26 mouse cellular contexts compared by ENCODE assay signal in genomic region chr11:120528903-120529302, GRCm38 (mm10). TPM values are rescaled to one million over a fixed set of nuclear protein-coding genes. Genes with fewer than 3 reads are reported as not detected.
DNase-seq lines count a peak whose midpoint lies in the region; ATAC-seq and TF ChIP-seq lines count a peak whose summit lies in the region.
"Had no signal": no experiment of that assay in that cellular context is flagged by ENCODE, and none has a peak within 500 bp of the region (broad histone marks: within the 10 kb centered on the region; RNA-seq: fewer than 3 reads in every experiment).

No protein-coding gene starts in this region.

- H3K9ac ChIP-seq in hindbrain, postnatal 0 days (replicated peaks; ENCODE audit: low read length): no peak overlapping the region
- H3K9ac ChIP-seq in liver, adult 2 months (ENCODE audit: low read depth, low read length): peak overlapping the region; percentile 98
- H3K9ac ChIP-seq in liver, embryonic 13.5 days: no peak overlapping the region
- H3K9ac ChIP-seq in stomach, postnatal 0 days (ENCODE audit: low read length): no peak overlapping the region
- H3K9ac ChIP-seq: embryonic facial prominence, embryonic 15.5 days; hindbrain, embryonic 13.5 days had no signal

- no peak for ATAC-seq in hindbrain, postnatal 0 days
- ATAC-seq in liver, embryonic 13.5 days (ENCODE audit: low read depth): peak; percentile 46
- ATAC-seq in stomach, postnatal 0 days (ENCODE audit: low FRiP score, low TSS enrichment): peak; percentile 20; the same call in 1 of the 2 replicates
- ATAC-seq: activated CD4-positive, CD25-positive, alpha-beta regulatory T cell, adult 4 months; forebrain, embryonic 16.5 days; Patski had no signal

- no peaks in the 10 kb centered on the region for H3K36me3 ChIP-seq in hindbrain, embryonic 10.5 days
- no peaks in the 10 kb centered on the region for H3K36me3 ChIP-seq in hindbrain, postnatal 0 days (ENCODE audit: insufficient read depth, low read length)
- no peaks in the 10 kb centered on the region for H3K36me3 ChIP-seq in liver, adult 2 months (ENCODE audit: control insufficient read depth, insufficient read depth, low read length)
- no peaks in the 10 kb centered on the region for H3K36me3 ChIP-seq in liver, embryonic 13.5 days
- no peaks in the 10 kb centered on the region for H3K36me3 ChIP-seq in stomach, postnatal 0 days (ENCODE audit: control insufficient read depth, insufficient read depth, low read length)
- H3K36me3 ChIP-seq in thymus, adult 2 months (ENCODE audit: control insufficient read depth, insufficient read depth, low read length): no peaks in the 10 kb centered on the region
- H3K36me3 ChIP-seq: embryonic facial prominence, embryonic 15.5 days; forebrain, embryonic 10.5 days; heart, embryonic 10.5 days; hindbrain, embryonic 13.5 days had no signal

- H3K9me3 ChIP-seq in hindbrain, embryonic 10.5 days: no peaks in the 10 kb centered on the region
- H3K9me3 ChIP-seq in hindbrain, postnatal 0 days (ENCODE audit: low read length): no peaks in the 10 kb centered on the region
- no peaks in the 10 kb centered on the region for H3K9me3 ChIP-seq in liver, embryonic 13.5 days (replicated peaks)
- no peaks in the 10 kb centered on the region for H3K9me3 ChIP-seq in stomach, postnatal 0 days (ENCODE audit: control insufficient read depth, low read length)
- H3K9me3 ChIP-seq: embryonic facial prominence, embryonic 15.5 days; forebrain, embryonic 10.5 days; heart, embryonic 10.5 days; hindbrain, embryonic 13.5 days had no signal

- no peak for TF ChIP-seq CTCF in hindbrain, postnatal 0 days (IDR thresholded peaks at IDR 0.05; ENCODE audit: low read depth)
- TF ChIP-seq CTCF in liver, adult 2 months (IDR thresholded peaks at IDR 0.05; ENCODE audit: low read depth, low read length): no peak
- no peak for TF ChIP-seq CTCF in stomach, postnatal 0 days (IDR thresholded peaks at IDR 0.05; ENCODE audit: low read depth)
- TF ChIP-seq CTCF in thymus, adult 2 months (IDR thresholded peaks at IDR 0.05; ENCODE audit: borderline replicate concordance, control insufficient read depth, extremely low read depth, insufficient read depth, low read length, poor library complexity): no peak

- 45% methylated on average over 4 of the region's 4 CpGs for WGBS in hindbrain, embryonic 10.5 days
- WGBS in hindbrain, postnatal 0 days: 64% methylated on average over 4 of the region's 4 CpGs
- 9% methylated on average over 4 of the region's 4 CpGs for WGBS in liver, adult 2 months
- WGBS in liver, embryonic 13.5 days (ENCODE audit: insufficient replicate concordance): 62% methylated on average over 4 of the region's 4 CpGs
- 57% methylated on average over 4 of the region's 4 CpGs for WGBS in stomach, postnatal 0 days
- WGBS in thymus, adult 2 months: 93% methylated on average over 4 of the region's 4 CpGs

- DNase-seq in hindbrain, embryonic 10.5 days (ENCODE audit: low spot score): no peak
- DNase-seq in hindbrain, postnatal 0 days (ENCODE audit: low spot score): no peak
- DNase-seq in liver, adult 2 months (ENCODE audit: extremely low read depth, low read depth, low spot score): peak; percentile 89
- DNase-seq in liver, embryonic 13.5 days: no peak
- no peak for DNase-seq in stomach, postnatal 0 days (ENCODE audit: low spot score)
- DNase-seq in thymus, adult 2 months: no peak
- no peak for DNase-seq in heart, adult 18-20 months
- DNase-seq: cerebellum, adult 11-12 months; cerebellum, adult 9-10 months; cerebellum, postnatal 25 days; gastrocnemius, postnatal 36 days; heart, adult 11 months; heart, postnatal 10 days; heart, postnatal 4 days had no signal

- TF ChIP-seq POLR2A in liver, adult 2 months (IDR thresholded peaks at IDR 0.05; ENCODE audit: extremely low read depth, insufficient read depth, low read length): peak; percentile 27; the same call in 1 of the 2 replicates
- no peak for TF ChIP-seq POLR2A in thymus, adult 2 months (IDR thresholded peaks at IDR 0.05; ENCODE audit: control insufficient read depth, extremely low read depth, insufficient read depth, low read length, poor library complexity)

- no peak for TF ChIP-seq EP300 in stomach, postnatal 0 days (optimal IDR thresholded peaks at IDR 0.05)

- peaks cover 28% of the 10 kb centered on the region for H3K4me1 ChIP-seq in hindbrain, embryonic 10.5 days (replicated peaks)
- H3K4me1 ChIP-seq in hindbrain, postnatal 0 days (ENCODE audit: insufficient read depth, low read length): 0 out of 2 replicates have a peak, but pooled peaks cover 10% of the 10 kb centered on the region
- peaks cover 33% of the 10 kb centered on the region for H3K4me1 ChIP-seq in liver, adult 2 months (ENCODE audit: control insufficient read depth, insufficient read depth, low read length)
- peaks cover 31% of the 10 kb centered on the region for H3K4me1 ChIP-seq in liver, embryonic 13.5 days (replicated peaks)
- peaks cover 8% of the 10 kb centered on the region; the same call in 1 of the 2 replicates for H3K4me1 ChIP-seq in stomach, postnatal 0 days (replicated peaks; ENCODE audit: control insufficient read depth, insufficient read depth)
- H3K4me1 ChIP-seq in thymus, adult 2 months (replicated peaks; ENCODE audit: control insufficient read depth, insufficient read depth, low read length): peaks cover 5% of the 10 kb centered on the region; the same call in 1 of the 2 replicates

- H3K4me2 ChIP-seq in hindbrain, postnatal 0 days (ENCODE audit: low read depth, low read length): no peak overlapping the region
- H3K4me2 ChIP-seq in liver, embryonic 13.5 days: no peak overlapping the region
- no peak overlapping the region for H3K4me2 ChIP-seq in stomach, postnatal 0 days (replicated peaks; ENCODE audit: low read depth)
- H3K4me2 ChIP-seq: embryonic facial prominence, embryonic 15.5 days; hindbrain, embryonic 13.5 days had no signal

- H3K27ac ChIP-seq in hindbrain, embryonic 10.5 days: 0 out of 2 replicates have a peak overlapping the region, but pooled peaks have one; percentile 2
- H3K27ac ChIP-seq in hindbrain, postnatal 0 days: no peak overlapping the region
- H3K27ac ChIP-seq in liver, adult 2 months (replicated peaks; ENCODE audit: insufficient read depth, low read depth, low read length): peak overlapping the region; percentile 99
- peak overlapping the region; percentile 29 for H3K27ac ChIP-seq in liver, embryonic 13.5 days
- H3K27ac ChIP-seq in stomach, postnatal 0 days (replicated peaks): no peak overlapping the region
- H3K27ac ChIP-seq in thymus, adult 2 months (ENCODE audit: control insufficient read depth, insufficient read depth, low read length): no peak overlapping the region
- H3K27ac ChIP-seq: embryonic facial prominence, embryonic 15.5 days; forebrain, embryonic 10.5 days; heart, embryonic 10.5 days; hindbrain, embryonic 13.5 days had no signal

- H3K79me2 ChIP-seq in liver, adult 2 months (ENCODE audit: control insufficient read depth, insufficient read depth, low read length): peaks cover 18% of the 10 kb centered on the region; the same call in 1 of the 2 replicates

- no peak overlapping the region for H3K4me3 ChIP-seq in hindbrain, embryonic 10.5 days
- no peak overlapping the region for H3K4me3 ChIP-seq in hindbrain, postnatal 0 days (ENCODE audit: low read length)
- peak overlapping the region; percentile 94 for H3K4me3 ChIP-seq in liver, adult 2 months (ENCODE audit: insufficient read depth, low read depth, low read length)
- H3K4me3 ChIP-seq in liver, embryonic 13.5 days (replicated peaks): no peak overlapping the region
- H3K4me3 ChIP-seq in stomach, postnatal 0 days (ENCODE audit: low read depth, low read length): no peak overlapping the region
- no peak overlapping the region for H3K4me3 ChIP-seq in thymus, adult 2 months (ENCODE audit: control insufficient read depth, insufficient read depth, low read length)
- H3K4me3 ChIP-seq: embryonic facial prominence, embryonic 15.5 days; erythroblast, embryonic 14.5 days; forebrain, embryonic 10.5 days; heart, embryonic 10.5 days; hindbrain, embryonic 13.5 days had no signal

- peaks cover 67% of the 10 kb centered on the region for H3K27me3 ChIP-seq in hindbrain, embryonic 10.5 days (ENCODE audit: insufficient read depth, poor library complexity, severe bottlenecking)
- H3K27me3 ChIP-seq in hindbrain, postnatal 0 days (ENCODE audit: insufficient read depth, low read length): peaks cover 54% of the 10 kb centered on the region
- no peaks in the 10 kb centered on the region for H3K27me3 ChIP-seq in liver, adult 2 months (ENCODE audit: control insufficient read depth, insufficient read depth, low read length)
- peaks cover 63% of the 10 kb centered on the region for H3K27me3 ChIP-seq in liver, embryonic 13.5 days
- no peaks in the 10 kb centered on the region; the same call in 1 of the 2 replicates for H3K27me3 ChIP-seq in stomach, postnatal 0 days (ENCODE audit: control insufficient read depth, insufficient read depth, low read length)
- H3K27me3 ChIP-seq in thymus, adult 2 months (ENCODE audit: control insufficient read depth, insufficient read depth, low read length): peaks cover 17% of the 10 kb centered on the region; the same call in 1 of the 2 replicates

RNA-seq across cellular contexts. Expression of gene Gcgr, which starts 1.6 kb away (rescaled TPM):
- polyA plus RNA-seq in hindbrain, embryonic 10.5 days (2016; fragmentation: Nextera tagmentation; extraction: Ambion mirVana): 0.14 and 0.17 TPM in 2 replicates
- 0.99 and 3.1 TPM in 2 replicates for total RNA-seq in hindbrain, postnatal 0 days (2014; rRNA removed)
- 1.0 TPM in 2 replicates for polyA plus RNA-seq in hindbrain, postnatal 0 days (2015; fragmentation: Nextera tagmentation; extraction: Ambion mirVana)
- 135 and 143 TPM in 2 replicates for total RNA-seq in liver, adult 2 months (2014; rRNA removed)
- polyA plus RNA-seq in liver, adult 2 months (2012; rRNA removed): 542 and 561 TPM in 2 replicates
- polyA plus RNA-seq in liver, embryonic 13.5 days (2015; fragmentation: Nextera tagmentation; extraction: Ambion mirVana): 10.0 and 10.7 TPM in 2 replicates
- 3.5 and 5.8 TPM in 2 replicates for polyA plus RNA-seq in stomach, postnatal 0 days (2015; fragmentation: Nextera tagmentation; extraction: Ambion mirVana)
- 1.0 TPM in 2 replicates for polyA plus RNA-seq in thymus, adult 2 months (2012; rRNA removed)
- under 1 TPM; 0.93 to 0.94 TPM for total RNA-seq in heart, adult 18-20 months (2021)
- polyA plus RNA-seq: activated CD4-positive, CD25-positive, alpha-beta regulatory T cell, adult 4 months; forebrain, embryonic 16.5 days; Patski had no signal

RNA-seq across cellular contexts. Expression of gene Mcrip1, which starts 20.6 kb away (rescaled TPM):
- 219 and 261 TPM in 2 replicates for polyA plus RNA-seq in hindbrain, embryonic 10.5 days (2016; fragmentation: Nextera tagmentation; extraction: Ambion mirVana)
- 144 and 192 TPM in 2 replicates for total RNA-seq in hindbrain, postnatal 0 days (2014; rRNA removed)
- 250 and 257 TPM in 2 replicates for polyA plus RNA-seq in hindbrain, postnatal 0 days (2015; fragmentation: Nextera tagmentation; extraction: Ambion mirVana)
- total RNA-seq in liver, adult 2 months (2014; rRNA removed): 11.7 and 13.6 TPM in 2 replicates
- polyA plus RNA-seq in liver, adult 2 months (2012; rRNA removed): 36.8 and 44.4 TPM in 2 replicates
- polyA plus RNA-seq in liver, embryonic 13.5 days (2015; fragmentation: Nextera tagmentation; extraction: Ambion mirVana): 45.7 and 46.9 TPM in 2 replicates
- polyA plus RNA-seq in stomach, postnatal 0 days (2015; fragmentation: Nextera tagmentation; extraction: Ambion mirVana): 113 and 115 TPM in 2 replicates
- 167 and 191 TPM in 2 replicates for polyA plus RNA-seq in thymus, adult 2 months (2012; rRNA removed)
- total RNA-seq in heart, adult 18-20 months (2021): 10 to 100 TPM; 39.1 to 44.1 TPM

RNA-seq across cellular contexts. Expression of gene Ppp1r27, which starts 22.0 kb away (rescaled TPM):
- polyA plus RNA-seq in hindbrain, embryonic 10.5 days (2016; fragmentation: Nextera tagmentation; extraction: Ambion mirVana): 0.27 TPM in 1 of 2 replicates, not detected in the other
- not detected in 2 replicates for total RNA-seq in hindbrain, postnatal 0 days (2014; rRNA removed)
- not detected in 2 replicates for polyA plus RNA-seq in hindbrain, postnatal 0 days (2015; fragmentation: Nextera tagmentation; extraction: Ambion mirVana)
- total RNA-seq in liver, adult 2 months (2014; rRNA removed): 0.28 TPM in 1 of 2 replicates, not detected in the other
- not detected in 2 replicates for polyA plus RNA-seq in liver, adult 2 months (2012; rRNA removed)
- polyA plus RNA-seq in liver, embryonic 13.5 days (2015; fragmentation: Nextera tagmentation; extraction: Ambion mirVana): 0.22 TPM in 1 of 2 replicates, not detected in the other
- polyA plus RNA-seq in stomach, postnatal 0 days (2015; fragmentation: Nextera tagmentation; extraction: Ambion mirVana): not detected in 2 replicates
- 5.0 and 6.4 TPM in 2 replicates for polyA plus RNA-seq in thymus, adult 2 months (2012; rRNA removed)
- under 1 TPM in 1 of 2 experiments, not detected in 1; 0.35 TPM for total RNA-seq in heart, adult 18-20 months (2021)
- total RNA-seq: CH12.LX had no signal
- polyA plus RNA-seq: activated CD4-positive, CD25-positive, alpha-beta regulatory T cell, adult 4 months; cortical plate, adult 2 months; erythroblast, embryonic 14.5 days; forebrain, embryonic 10.5 days; forebrain, embryonic 16.5 days; frontal cortex, adult 2 months; heart, embryonic 10.5 days; heart, embryonic 14.5 days; hindbrain, embryonic 13.5 days; Patski had no signal

RNA-seq across cellular contexts. Expression of gene Slc25a10, which starts 37.3 kb away (rescaled TPM):
- polyA plus RNA-seq in hindbrain, embryonic 10.5 days (2016; fragmentation: Nextera tagmentation; extraction: Ambion mirVana): 50.6 and 53.3 TPM in 2 replicates
- total RNA-seq in hindbrain, postnatal 0 days (2014; rRNA removed): 41.3 and 52.5 TPM in 2 replicates
- polyA plus RNA-seq in hindbrain, postnatal 0 days (2015; fragmentation: Nextera tagmentation; extraction: Ambion mirVana): 28.0 and 28.8 TPM in 2 replicates
- 121 and 135 TPM in 2 replicates for total RNA-seq in liver, adult 2 months (2014; rRNA removed)
- 445 and 478 TPM in 2 replicates for polyA plus RNA-seq in liver, adult 2 months (2012; rRNA removed)
- polyA plus RNA-seq in liver, embryonic 13.5 days (2015; fragmentation: Nextera tagmentation; extraction: Ambion mirVana): 42.2 and 44.1 TPM in 2 replicates
- 86.1 and 94.0 TPM in 2 replicates for polyA plus RNA-seq in stomach, postnatal 0 days (2015; fragmentation: Nextera tagmentation; extraction: Ambion mirVana)
- polyA plus RNA-seq in thymus, adult 2 months (2012; rRNA removed): 102 and 103 TPM in 2 replicates
- 10 to 100 TPM; 15.4 to 15.9 TPM for total RNA-seq in heart, adult 18-20 months (2021)

RNA-seq across cellular contexts. Expression of gene P4hb, which starts 44.1 kb away (rescaled TPM):
- polyA plus RNA-seq in hindbrain, embryonic 10.5 days (2016; fragmentation: Nextera tagmentation; extraction: Ambion mirVana): 519 and 570 TPM in 2 replicates
- 147 and 174 TPM in 2 replicates for total RNA-seq in hindbrain, postnatal 0 days (2014; rRNA removed)
- polyA plus RNA-seq in hindbrain, postnatal 0 days (2015; fragmentation: Nextera tagmentation; extraction: Ambion mirVana): 222 TPM in 2 replicates
- 933 and 951 TPM in 2 replicates for total RNA-seq in liver, adult 2 months (2014; rRNA removed)
- 683 and 737 TPM in 2 replicates for polyA plus RNA-seq in liver, adult 2 months (2012; rRNA removed)
- 403 and 453 TPM in 2 replicates for polyA plus RNA-seq in liver, embryonic 13.5 days (2015; fragmentation: Nextera tagmentation; extraction: Ambion mirVana)
- polyA plus RNA-seq in stomach, postnatal 0 days (2015; fragmentation: Nextera tagmentation; extraction: Ambion mirVana): 858 and 892 TPM in 2 replicates
- 125 and 139 TPM in 2 replicates for polyA plus RNA-seq in thymus, adult 2 months (2012; rRNA removed)
- total RNA-seq in heart, adult 18-20 months (2021): 100 to 1,000 TPM; 230 TPM

Comparison
In these comparisons a context has a peak if more than half of its experiments do, and no peak if none do; other contexts are left out.
1. H3K27ac ChIP-seq: peak in hindbrain, embryonic 10.5 days (single experiment), liver, adult 2 months (single experiment) and liver, embryonic 13.5 days (single experiment); none in hindbrain, postnatal 0 days (single experiment), stomach, postnatal 0 days (single experiment) and thymus, adult 2 months (single experiment).
2. RNA of gene Gcgr, which starts 1.6 kb away (polyA plus RNA-seq): 542 to 561 TPM in liver, adult 2 months; 10.0 to 10.7 TPM in liver, embryonic 13.5 days, 3.5 to 5.8 TPM in stomach, postnatal 0 days, 1.0 TPM in hindbrain, postnatal 0 days, 1.0 TPM in thymus, adult 2 months and 0.14 to 0.17 TPM in hindbrain, embryonic 10.5 days; every median in the first group is over 10 times any median in the second.